Mouse (Mus musculus): ENCODE measurements around the gene Lrrc71. TPM values are rescaled to one million over a fixed set of nuclear protein-coding genes. Genes with fewer than 3 reads are reported as not detected.

Lrrc71 gene
- polyA plus RNA-seq, 1 experiment from 2014 or later = 1.3 TPM

- Histone ChIP-seq H3K36me3 (ENCODE audit: control insufficient read depth, insufficient read depth, low read length) (no peaks in the 10 kb centered on the region), H3K27me3 (ENCODE audit: control insufficient read depth, insufficient read depth, low read depth, low read length) (peaks cover 15% of the 10 kb centered on the region), H3K4me2 (ENCODE audit: low read length) (no peak overlapping the region), H3K27ac (ENCODE audit: low read length) (no peak overlapping the region), H3K9me3 (replicated peaks; ENCODE audit: control insufficient read depth, low read length, poor library complexity, severe bottlenecking) (0 out of 2 replicates have a peak, but pooled peaks cover 3% of the 10 kb centered on the region), H3K4me1 (ENCODE audit: control insufficient read depth, insufficient read depth, low read length) (no peaks in the 10 kb centered on the region), H3K9ac (ENCODE audit: low read depth, low read length) (no peak overlapping the region), H3K4me3 (ENCODE audit: low read depth, low read length) (no peak overlapping the region)
- 89% methylated on average over 3 of the region's 3 CpGs for WGBS
- no peak for ATAC-seq
These were observed 17.9 kb upstream of the Lrrc71 start for GRCm38 (mm10) chr3:87766284-87766667.

- Histone ChIP-seq H3K27ac (ENCODE audit: low read length) (no peak overlapping the region), H3K4me2 (ENCODE audit: low read length) (no peak overlapping the region), H3K9ac (ENCODE audit: low read depth, low read length) (no peak overlapping the region), H3K4me3 (ENCODE audit: low read depth, low read length) (no peak overlapping the region), H3K9me3 (replicated peaks; ENCODE audit: control insufficient read depth, low read length, poor library complexity, severe bottlenecking) (0 out of 2 replicates have a peak, but pooled peaks cover 3% of the 10 kb centered on the region), H3K27me3 (ENCODE audit: control insufficient read depth, insufficient read depth, low read depth, low read length) (peaks cover 15% of the 10 kb centered on the region), H3K36me3 (ENCODE audit: control insufficient read depth, insufficient read depth, low read length) (no peaks in the 10 kb centered on the region), H3K4me1 (ENCODE audit: control insufficient read depth, insufficient read depth, low read length) (no peaks in the 10 kb centered on the region)
- no peak for ATAC-seq
- 85% methylated on average over 5 of the region's 5 CpGs for WGBS
These were observed 17.3 kb upstream of the Lrrc71 start for GRCm38 (mm10) chr3:87765631-87766283.

- Histone ChIP-seq H3K27ac (ENCODE audit: low read length) (peak overlapping the region; percentile 41; the same call in 1 of the 2 replicates), H3K27me3 (ENCODE audit: control insufficient read depth, insufficient read depth, low read depth, low read length) (peaks cover 15% of the 10 kb centered on the region), H3K9me3 (replicated peaks; ENCODE audit: control insufficient read depth, low read length, poor library complexity, severe bottlenecking) (0 out of 2 replicates have a peak, but pooled peaks cover 3% of the 10 kb centered on the region), H3K4me2 (ENCODE audit: low read length) (no peak overlapping the region), H3K9ac (ENCODE audit: low read depth, low read length) (no peak overlapping the region), H3K36me3 (ENCODE audit: control insufficient read depth, insufficient read depth, low read length) (no peaks in the 10 kb centered on the region), H3K4me3 (ENCODE audit: low read depth, low read length) (no peak overlapping the region), H3K4me1 (ENCODE audit: control insufficient read depth, insufficient read depth, low read length) (no peaks in the 10 kb centered on the region)
- 20% methylated on average over 10 of the region's 10 CpGs for WGBS
- no peak for ATAC-seq
These were observed 16.7 kb upstream of the Lrrc71 start for GRCm38 (mm10) chr3:87765091-87765490.

- H3K9ac ChIP-seq (ENCODE audit: low read depth, low read length) = no peak overlapping the region
- H3K4me3 ChIP-seq (ENCODE audit: low read depth, low read length) = no peak overlapping the region
- H3K36me3 ChIP-seq (ENCODE audit: control insufficient read depth, insufficient read depth, low read length) = no peaks in the 10 kb centered on the region
- no peak for ATAC-seq
- 0 out of 2 replicates have a peak, but pooled peaks cover 3% of the 10 kb centered on the region for H3K9me3 ChIP-seq (replicated peaks; ENCODE audit: control insufficient read depth, low read length, poor library complexity, severe bottlenecking)
- H3K4me1 ChIP-seq (ENCODE audit: control insufficient read depth, insufficient read depth, low read length) = no peaks in the 10 kb centered on the region
- 49% methylated on average over 9 of the region's 10 CpGs for WGBS
- peak overlapping the region; percentile 41; the same call in 1 of the 2 replicates for H3K27ac ChIP-seq (ENCODE audit: low read length)
- H3K27me3 ChIP-seq (ENCODE audit: control insufficient read depth, insufficient read depth, low read depth, low read length) = peaks cover 15% of the 10 kb centered on the region
- no peak overlapping the region for H3K4me2 ChIP-seq (ENCODE audit: low read length)
These were observed 16.1 kb upstream of the Lrrc71 start for GRCm38 (mm10) chr3:87764506-87764905.

GRCm38 (mm10) chr3:87763683-87764289, 15.4 kb upstream of the Lrrc71 start:
- no peaks in the 10 kb centered on the region for H3K4me1 ChIP-seq (ENCODE audit: control insufficient read depth, insufficient read depth, low read length)
- no peaks in the 10 kb centered on the region for H3K9me3 ChIP-seq (replicated peaks; ENCODE audit: control insufficient read depth, low read length, poor library complexity, severe bottlenecking)
- H3K4me3 ChIP-seq (ENCODE audit: low read depth, low read length) = no peak overlapping the region
- WGBS = 23% methylated on average over 15 of the region's 15 CpGs
- H3K36me3 ChIP-seq (ENCODE audit: control insufficient read depth, insufficient read depth, low read length) = no peaks in the 10 kb centered on the region
- no peak for ATAC-seq
- H3K27me3 ChIP-seq (ENCODE audit: control insufficient read depth, insufficient read depth, low read depth, low read length) = peaks cover 11% of the 10 kb centered on the region
- H3K4me2 ChIP-seq (ENCODE audit: low read length) = 0 out of 2 replicates have a peak overlapping the region, but pooled peaks have one; percentile 5
- no peak overlapping the region for H3K27ac ChIP-seq (ENCODE audit: low read length)
- H3K9ac ChIP-seq (ENCODE audit: low read depth, low read length) = no peak overlapping the region

- Histone ChIP-seq H3K4me1 (ENCODE audit: control insufficient read depth, insufficient read depth, low read length) (no peaks in the 10 kb centered on the region), H3K9ac (ENCODE audit: low read depth, low read length) (no peak overlapping the region), H3K9me3 (replicated peaks; ENCODE audit: control insufficient read depth, low read length, poor library complexity, severe bottlenecking) (no peaks in the 10 kb centered on the region), H3K27me3 (ENCODE audit: control insufficient read depth, insufficient read depth, low read depth, low read length) (peaks cover 7% of the 10 kb centered on the region), H3K36me3 (ENCODE audit: control insufficient read depth, insufficient read depth, low read length) (no peaks in the 10 kb centered on the region), H3K4me2 (ENCODE audit: low read length) (no peak overlapping the region), H3K27ac (ENCODE audit: low read length) (no peak overlapping the region), H3K4me3 (ENCODE audit: low read depth, low read length) (no peak overlapping the region)
- ATAC-seq = no peak
- 63% methylated on average over 4 of the region's 4 CpGs for WGBS
These were observed 14.8 kb upstream of the Lrrc71 start for GRCm38 (mm10) chr3:87763202-87763601.

GRCm38 (mm10) chr3:87761408-87762375, 13.3 kb upstream of the Lrrc71 start:
- Histone ChIP-seq H3K36me3 (ENCODE audit: control insufficient read depth, insufficient read depth, low read length) (no peaks in the 10 kb centered on the region), H3K27me3 (ENCODE audit: control insufficient read depth, insufficient read depth, low read depth, low read length) (peaks cover under 1% of the 10 kb centered on the region; the same call in 1 of the 2 replicates), H3K4me1 (ENCODE audit: control insufficient read depth, insufficient read depth, low read length) (no peaks in the 10 kb centered on the region), H3K4me2 (ENCODE audit: low read length) (no peak overlapping the region), H3K9ac (ENCODE audit: low read depth, low read length) (no peak overlapping the region), H3K27ac (ENCODE audit: low read length) (no peak overlapping the region), H3K9me3 (replicated peaks; ENCODE audit: control insufficient read depth, low read length, poor library complexity, severe bottlenecking) (no peaks in the 10 kb centered on the region), H3K4me3 (ENCODE audit: low read depth, low read length) (no peak overlapping the region)
- WGBS = 81% methylated on average over 20 of the region's 20 CpGs
- no peak for ATAC-seq

- WGBS = 50% methylated on average over 5 of the region's 5 CpGs
- no peak for ATAC-seq
These were observed 10.2 kb upstream of the Lrrc71 start for GRCm38 (mm10) chr3:87758641-87759040.

More at GRCm38 (mm10) chr3:87758641-87759040, 10.2 kb upstream of the Lrrc71 start:
- Histone ChIP-seq H3K4me2 (ENCODE audit: low read length) (no peak overlapping the region), H3K4me3 (ENCODE audit: low read depth, low read length) (no peak overlapping the region), H3K27ac (ENCODE audit: low read length) (no peak overlapping the region), H3K36me3 (ENCODE audit: control insufficient read depth, insufficient read depth, low read length) (no peaks in the 10 kb centered on the region), H3K27me3 (ENCODE audit: control insufficient read depth, insufficient read depth, low read depth, low read length) (peaks cover 4% of the 10 kb centered on the region), H3K9ac (ENCODE audit: low read depth, low read length) (no peak overlapping the region), H3K4me1 (ENCODE audit: control insufficient read depth, insufficient read depth, low read length) (no peaks in the 10 kb centered on the region), H3K9me3 (replicated peaks; ENCODE audit: control insufficient read depth, low read length, poor library complexity, severe bottlenecking) (no peaks in the 10 kb centered on the region)
